ENCODE assay signal across 19 mouse cellular contexts in the genomic region with DNA sequence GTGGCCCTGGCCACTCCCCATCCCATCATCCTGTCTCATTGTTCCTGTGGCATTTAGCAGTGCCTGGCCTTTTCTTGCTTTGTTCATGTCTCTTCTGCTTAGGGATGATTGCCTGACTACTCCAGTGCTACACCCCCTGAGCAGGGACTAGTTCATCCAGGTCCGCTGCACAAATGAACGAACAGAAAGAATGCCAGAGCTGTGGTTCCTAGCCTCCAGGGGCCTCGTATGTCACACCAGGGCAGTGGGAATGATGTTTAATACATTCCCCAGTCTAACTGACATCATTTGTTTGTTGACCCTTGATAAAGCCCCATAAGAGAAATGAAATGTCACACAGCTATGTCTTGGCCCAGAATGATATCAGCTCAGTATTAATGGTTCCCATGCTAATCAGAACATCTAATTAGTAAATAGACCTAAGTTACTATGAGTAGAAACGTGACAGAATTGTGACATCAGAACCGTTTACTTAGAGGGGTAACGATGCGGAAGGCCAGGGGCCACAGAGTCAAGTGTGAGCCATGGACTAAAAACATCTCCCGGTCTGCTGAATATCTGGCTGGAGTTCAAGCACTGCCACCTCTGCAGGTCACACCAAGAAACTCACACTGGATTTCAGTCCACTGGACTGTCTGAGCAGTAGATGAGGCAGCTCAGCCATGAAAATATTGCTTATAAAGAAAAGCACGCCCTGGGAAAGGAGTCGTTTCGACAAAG.
DNase-seq lines count a peak whose midpoint lies in the region; ATAC-seq and TF ChIP-seq lines count a peak whose summit lies in the region.
"Had no signal": no experiment of that assay in that cellular context is flagged by ENCODE, and none has a peak within 500 bp of the region (broad histone marks: within the 10 kb centered on the region; RNA-seq: fewer than 3 reads in every experiment).

No protein-coding gene starts in this region.

- H3K36me3 ChIP-seq in embryonic facial prominence, embryonic 14.5 days (ENCODE audit: control insufficient read depth, insufficient read depth, low read length): no peaks in the 10 kb centered on the region
- H3K36me3 ChIP-seq in embryonic facial prominence, embryonic 10.5 days (replicated peaks): no peaks in the 10 kb centered on the region
- no peaks in the 10 kb centered on the region for H3K36me3 ChIP-seq in kidney, adult 2 months (ENCODE audit: control insufficient read depth, insufficient read depth, low read length)
- H3K36me3 ChIP-seq in kidney, embryonic 14.5 days (ENCODE audit: control insufficient read depth, insufficient read depth, low read length): no peaks in the 10 kb centered on the region
- no peaks in the 10 kb centered on the region for H3K36me3 ChIP-seq in forebrain, embryonic 14.5 days (ENCODE audit: control insufficient read depth, insufficient read depth, low read length)
- H3K36me3 ChIP-seq in midbrain, embryonic 13.5 days: no peaks in the 10 kb centered on the region
- H3K36me3 ChIP-seq: embryonic facial prominence, embryonic 12.5 days; limb, embryonic 15.5 days had no signal

- no peak for TF ChIP-seq CTCF in kidney, adult 2 months (conservative IDR thresholded peaks at IDR 0.05; ENCODE audit: insufficient read depth, insufficient read length, low read depth, low read length)

- H3K4me3 ChIP-seq in embryonic facial prominence, embryonic 14.5 days (ENCODE audit: low read depth, low read length): no peak overlapping the region
- no peak overlapping the region for H3K4me3 ChIP-seq in embryonic facial prominence, embryonic 10.5 days
- H3K4me3 ChIP-seq in kidney, adult 2 months (ENCODE audit: insufficient read depth, low read depth, low read length): no peak overlapping the region
- H3K4me3 ChIP-seq in kidney, embryonic 14.5 days (ENCODE audit: low read length): no peak overlapping the region
- no peak overlapping the region for H3K4me3 ChIP-seq in forebrain, embryonic 14.5 days (ENCODE audit: low read depth, low read length)
- H3K4me3 ChIP-seq in midbrain, embryonic 13.5 days (replicated peaks): no peak overlapping the region
- H3K4me3 ChIP-seq: embryonic facial prominence, embryonic 12.5 days; heart, adult 2 months; limb, embryonic 15.5 days had no signal

- H3K9ac ChIP-seq in embryonic facial prominence, embryonic 14.5 days (ENCODE audit: low read depth, low read length): no peak overlapping the region
- no peak overlapping the region for H3K9ac ChIP-seq in kidney, embryonic 14.5 days (ENCODE audit: low read depth, low read length)
- no peak overlapping the region for H3K9ac ChIP-seq in forebrain, embryonic 14.5 days (ENCODE audit: low read length)
- no peak overlapping the region for H3K9ac ChIP-seq in midbrain, embryonic 13.5 days (replicated peaks)
- H3K9ac ChIP-seq: embryonic facial prominence, embryonic 12.5 days; limb, embryonic 15.5 days; liver, postnatal 0 days had no signal

- H3K27me3 ChIP-seq in embryonic facial prominence, embryonic 14.5 days (replicated peaks; ENCODE audit: control insufficient read depth, insufficient read depth, low read length): no peaks in the 10 kb centered on the region
- H3K27me3 ChIP-seq in embryonic facial prominence, embryonic 10.5 days (replicated peaks; ENCODE audit: low read depth, poor library complexity, severe bottlenecking): no peaks in the 10 kb centered on the region
- no peaks in the 10 kb centered on the region for H3K27me3 ChIP-seq in kidney, adult 2 months (replicated peaks; ENCODE audit: control insufficient read depth, insufficient read depth, low read length)
- no peaks in the 10 kb centered on the region for H3K27me3 ChIP-seq in kidney, embryonic 14.5 days (ENCODE audit: control insufficient read depth, insufficient read depth, low read length)
- H3K27me3 ChIP-seq in forebrain, embryonic 14.5 days (replicated peaks; ENCODE audit: control insufficient read depth, insufficient read depth, low read length): no peaks in the 10 kb centered on the region
- no peaks in the 10 kb centered on the region for H3K27me3 ChIP-seq in midbrain, embryonic 13.5 days
- H3K27me3 ChIP-seq: CH12.LX; embryonic facial prominence, embryonic 12.5 days; limb, embryonic 15.5 days had no signal

- H3K27ac ChIP-seq in embryonic facial prominence, embryonic 14.5 days (replicated peaks; ENCODE audit: low read depth, low read length): no peak overlapping the region
- H3K27ac ChIP-seq in embryonic facial prominence, embryonic 10.5 days (replicated peaks): no peak overlapping the region
- H3K27ac ChIP-seq in kidney, adult 2 months (ENCODE audit: insufficient read depth, low read depth, low read length): no peak overlapping the region
- H3K27ac ChIP-seq in kidney, embryonic 14.5 days (ENCODE audit: low read depth, low read length): no peak overlapping the region
- no peak overlapping the region for H3K27ac ChIP-seq in forebrain, embryonic 14.5 days (ENCODE audit: low read depth, low read length)
- H3K27ac ChIP-seq in midbrain, embryonic 13.5 days: peak overlapping the region; percentile 19; the same call in 1 of the 2 replicates
- H3K27ac ChIP-seq: embryonic facial prominence, embryonic 12.5 days; heart, adult 2 months; limb, embryonic 15.5 days had no signal

- H3K4me2 ChIP-seq in embryonic facial prominence, embryonic 14.5 days (ENCODE audit: low read depth, low read length): no peak overlapping the region
- no peak overlapping the region for H3K4me2 ChIP-seq in kidney, embryonic 14.5 days (replicated peaks; ENCODE audit: low read depth, low read length)
- H3K4me2 ChIP-seq in forebrain, embryonic 14.5 days (ENCODE audit: low read length): no peak overlapping the region
- H3K4me2 ChIP-seq in midbrain, embryonic 13.5 days (replicated peaks): no peak overlapping the region
- H3K4me2 ChIP-seq: embryonic facial prominence, embryonic 12.5 days; limb, embryonic 15.5 days had no signal

- H3K9me3 ChIP-seq in embryonic facial prominence, embryonic 14.5 days (ENCODE audit: control insufficient read depth, low read length): no peaks in the 10 kb centered on the region
- H3K9me3 ChIP-seq in embryonic facial prominence, embryonic 10.5 days: no peaks in the 10 kb centered on the region
- no peaks in the 10 kb centered on the region for H3K9me3 ChIP-seq in kidney, embryonic 14.5 days (ENCODE audit: control insufficient read depth, low read length)
- no peaks in the 10 kb centered on the region for H3K9me3 ChIP-seq in forebrain, embryonic 14.5 days (replicated peaks; ENCODE audit: control insufficient read depth, low read length)
- no peaks in the 10 kb centered on the region for H3K9me3 ChIP-seq in midbrain, embryonic 13.5 days
- H3K9me3 ChIP-seq: embryonic facial prominence, embryonic 12.5 days; limb, embryonic 15.5 days had no signal

- no peak for TF ChIP-seq POLR2A in kidney, adult 2 months (IDR thresholded peaks at IDR 0.05; ENCODE audit: low read depth, low read length)

- WGBS in embryonic facial prominence, embryonic 14.5 days: 70% methylated on average over 11 of the region's 11 CpGs
- WGBS in embryonic facial prominence, embryonic 10.5 days: 74% methylated on average over 11 of the region's 11 CpGs
- 42% methylated on average over 11 of the region's 11 CpGs for WGBS in kidney, adult 2 months
- 50% methylated on average over 11 of the region's 11 CpGs for WGBS in kidney, embryonic 14.5 days
- WGBS in forebrain, embryonic 14.5 days: 42% methylated on average over 11 of the region's 11 CpGs
- WGBS in midbrain, embryonic 13.5 days: 45% methylated on average over 11 of the region's 11 CpGs

- 0 out of 2 replicates have a peak, but pooled peaks have one; percentile 6 for ATAC-seq in embryonic facial prominence, embryonic 14.5 days (ENCODE audit: low read depth)
- ATAC-seq in kidney, embryonic 14.5 days (ENCODE audit: low FRiP score, low TSS enrichment): no peak
- ATAC-seq in forebrain, embryonic 14.5 days: peak; percentile 46; the same call in 1 of the 2 replicates
- peak; percentile 34; the same call in 1 of the 2 replicates for ATAC-seq in midbrain, embryonic 13.5 days
- ATAC-seq: inflammation-experienced regulatory T-cells, adult 6 months; liver, postnatal 0 days had no signal

- no peaks in the 10 kb centered on the region for H3K4me1 ChIP-seq in embryonic facial prominence, embryonic 14.5 days (ENCODE audit: control insufficient read depth, insufficient read depth, low read length)
- peaks cover 9% of the 10 kb centered on the region for H3K4me1 ChIP-seq in embryonic facial prominence, embryonic 10.5 days
- peaks cover 7% of the 10 kb centered on the region; the same call in 1 of the 2 replicates for H3K4me1 ChIP-seq in kidney, adult 2 months (ENCODE audit: control insufficient read depth, insufficient read depth, low read length)
- H3K4me1 ChIP-seq in kidney, embryonic 14.5 days (ENCODE audit: control insufficient read depth, insufficient read depth, low read length): no peaks in the 10 kb centered on the region
- H3K4me1 ChIP-seq in forebrain, embryonic 14.5 days (ENCODE audit: control insufficient read depth, insufficient read depth, low read length): peaks cover 3% of the 10 kb centered on the region
- H3K4me1 ChIP-seq in midbrain, embryonic 13.5 days (replicated peaks): peaks cover 15% of the 10 kb centered on the region
- H3K4me1 ChIP-seq: embryonic facial prominence, embryonic 12.5 days; limb, embryonic 15.5 days had no signal

- no peak for DNase-seq in embryonic facial prominence, embryonic 14.5 days (ENCODE audit: low spot score)
- no peak for DNase-seq in embryonic facial prominence, embryonic 10.5 days (ENCODE audit: low spot score)
- peak; percentile 58 for DNase-seq in kidney, adult 2 months
- no peak for DNase-seq in forebrain, embryonic 14.5 days (ENCODE audit: low spot score)
- no peak for DNase-seq in urinary bladder, adult 18-20 months (ENCODE audit: low spot score in 2 of 2)
- no peak for DNase-seq in frontal cortex, adult 2 months (ENCODE audit: extremely low spot score in 1 of 2, low spot score in 1 of 2)
- DNase-seq: cerebellum, adult 9-11 months; gastrocnemius, postnatal 10 days; heart, adult 2 months; heart, postnatal 10 days; liver, postnatal 0 days; lung, postnatal 4 days; thymus, postnatal 36 days had no signal
